16 mouse cellular contexts compared by ENCODE assay signal in the genomic region with DNA sequence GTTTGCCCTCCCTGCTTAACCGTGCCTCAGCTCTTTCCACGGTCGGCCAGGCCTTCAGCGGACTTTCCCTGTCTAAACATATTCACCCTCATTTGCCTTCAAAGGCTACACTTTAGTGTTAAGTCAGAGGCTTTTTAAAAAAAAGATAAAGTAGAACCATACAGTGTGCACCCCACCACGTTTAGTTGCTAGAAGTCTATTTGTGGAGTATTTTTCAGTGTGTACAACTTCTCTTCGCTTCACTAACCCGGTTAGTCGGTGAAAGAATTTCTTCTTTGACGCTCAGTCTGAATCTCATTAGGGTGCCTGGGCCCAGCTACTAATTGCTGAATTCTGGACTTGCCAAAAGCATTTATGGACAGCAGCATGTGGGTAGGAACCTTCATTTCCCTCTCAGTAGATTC. TPM values are rescaled to one million over a fixed set of nuclear protein-coding genes. Genes with fewer than 3 reads are reported as not detected.
A peak's percentile ranks its signal among the peaks of the same experiment; 100 is the strongest.
DNase-seq lines count a peak whose midpoint lies in the region; ATAC-seq and TF ChIP-seq lines count a peak whose summit lies in the region.
"Had no signal": no experiment of that assay in that cellular context is flagged by ENCODE, and none has a peak within 500 bp of the region (broad histone marks: within the 10 kb centered on the region; RNA-seq: fewer than 3 reads in every experiment).

No protein-coding gene starts in this region.

- H3K9me3 ChIP-seq in forebrain, embryonic 16.5 days (ENCODE audit: control insufficient read depth, low read length) = no peaks in the 10 kb centered on the region
- H3K9me3 ChIP-seq: G1E; hindbrain, embryonic 15.5 days had no signal

- H3K27ac ChIP-seq in layer of hippocampus, adult 2 months = peak overlapping the region; percentile 72
- H3K27ac ChIP-seq in forebrain, embryonic 16.5 days (ENCODE audit: low read length) = no peak overlapping the region
- H3K27ac ChIP-seq: hindbrain, embryonic 15.5 days had no signal

- TF ChIP-seq CTCF in layer of hippocampus, adult 2 months (conservative IDR thresholded peaks at IDR 0.05) = no peak
- no peak for TF ChIP-seq CTCF in lung, adult 2 months (IDR thresholded peaks at IDR 0.05; ENCODE audit: insufficient read depth, low read length)

- H3K27me3 ChIP-seq in forebrain, embryonic 16.5 days (replicated peaks; ENCODE audit: control insufficient read depth, insufficient read depth, low read length) = peaks cover 5% of the 10 kb centered on the region; the same call in 1 of the 2 replicates
- H3K27me3 ChIP-seq in splenic B cell, adult 2 months (ENCODE audit: control insufficient read depth, insufficient read depth, low read length, poor library complexity, severe bottlenecking) = no peaks in the 10 kb centered on the region
- H3K27me3 ChIP-seq: hindbrain, embryonic 15.5 days had no signal

- ATAC-seq in frontal cortex, adult (ENCODE audit: low TSS enrichment) = 0 out of 2 replicates have a peak, but pooled peaks have one; percentile 20
- ATAC-seq in forebrain, embryonic 16.5 days = peak; percentile 75
- ATAC-seq: activated CD4-positive, CD25-positive, alpha-beta regulatory T cell, adult 4 months; lung, postnatal 0 days had no signal

- no peak for TF ChIP-seq POLR2A in lung, adult 2 months (IDR thresholded peaks at IDR 0.05; ENCODE audit: borderline replicate concordance, extremely low read depth, low read depth, low read length)

- no peak overlapping the region for H3K4me3 ChIP-seq in layer of hippocampus, adult 2 months
- H3K4me3 ChIP-seq in forebrain, embryonic 16.5 days (replicated peaks; ENCODE audit: low read length) = no peak overlapping the region
- H3K4me3 ChIP-seq in lung, adult 2 months (replicated peaks; ENCODE audit: extremely low read depth, low read depth, low read length) = no peak overlapping the region
- H3K4me3 ChIP-seq: hindbrain, embryonic 15.5 days had no signal

- 6% methylated on average over 9 of the region's 9 CpGs for WGBS in forebrain, embryonic 16.5 days
- 88% methylated on average over 9 of the region's 9 CpGs for WGBS in lung, adult 2 months

- no peak overlapping the region for H3K9ac ChIP-seq in forebrain, embryonic 16.5 days (replicated peaks; ENCODE audit: low read depth, low read length)
- H3K9ac ChIP-seq: hindbrain, embryonic 15.5 days had no signal

- no peak for DNase-seq in frontal cortex, postnatal 10 days (ENCODE audit: low spot score in 2 of 2)
- no peak for DNase-seq in layer of hippocampus, adult 2 months (ENCODE audit: low spot score in 2 of 2)
- DNase-seq in layer of hippocampus, adult 11-12 months (ENCODE audit: low spot score) = no peak
- DNase-seq in splenic B cell, adult 2 months (ENCODE audit: low read depth, low spot score) = peak; percentile 43
- DNase-seq in lung, adult 2 months = no peak
- DNase-seq in spleen, postnatal 14 days (ENCODE audit: low spot score in 2 of 2) = no peak
- DNase-seq: B cell, adult 2 months; cerebellum, adult 2 months; thymus, adult 18-20 months had no signal

- H3K4me2 ChIP-seq in forebrain, embryonic 16.5 days (ENCODE audit: low read length) = no peak overlapping the region
- H3K4me2 ChIP-seq: hindbrain, embryonic 15.5 days; midbrain, embryonic 11.5 days had no signal

- H3K36me3 ChIP-seq in forebrain, embryonic 16.5 days (ENCODE audit: control insufficient read depth, insufficient read depth) = no peaks in the 10 kb centered on the region
- H3K36me3 ChIP-seq in splenic B cell, adult 2 months (ENCODE audit: control insufficient read depth, insufficient read depth, low read length, poor library complexity, severe bottlenecking) = no peaks in the 10 kb centered on the region
- H3K36me3 ChIP-seq: G1E; hindbrain, embryonic 15.5 days had no signal

- H3K4me1 ChIP-seq in forebrain, embryonic 16.5 days (replicated peaks; ENCODE audit: control insufficient read depth, insufficient read depth, low read length) = no peaks in the 10 kb centered on the region
- H3K4me1 ChIP-seq in lung, adult 2 months (ENCODE audit: control insufficient read depth, insufficient read depth, low read length) = peaks cover 5% of the 10 kb centered on the region
- H3K4me1 ChIP-seq: hindbrain, embryonic 15.5 days had no signal

RNA-seq across cellular contexts. Expression of gene Mgll, which starts 8.8 kb away (rescaled TPM):
- 100 to 1,000 TPM; 178 to 182 TPM for total RNA-seq in layer of hippocampus, adult 2 months (2021)
- polyA plus RNA-seq in forebrain, embryonic 16.5 days (2015; fragmentation: Nextera tagmentation; extraction: Ambion mirVana) = 23.3 and 35.2 TPM in 2 replicates
- polyA plus RNA-seq in lung, adult 2 months (2012; rRNA removed) = 110 and 128 TPM in 2 replicates
